Mouse (Mus musculus): ENCODE data around the gene Kin. TPM values are rescaled to one million over a fixed set of nuclear protein-coding genes. Genes with fewer than 3 reads are reported as not detected.

Kin gene
- polyA plus RNA-seq, 1 experiment from 2014 or later, result 34.2 TPM

GRCm38 (mm10) chr2:10130341-10130990, 50.1 kb downstream of the Kin start:
- no peaks in the 10 kb centered on the region for H3K9me3 ChIP-seq (ENCODE audit: control insufficient read depth, low read length)
- no peaks in the 10 kb centered on the region for H3K4me1 ChIP-seq (replicated peaks; ENCODE audit: control insufficient read depth, insufficient read depth, low read length)
- H3K36me3 ChIP-seq (ENCODE audit: control insufficient read depth, insufficient read depth), result no peaks in the 10 kb centered on the region
- H3K4me3 ChIP-seq (replicated peaks; ENCODE audit: low read length), result no peak overlapping the region
- no peak overlapping the region for H3K9ac ChIP-seq (replicated peaks; ENCODE audit: low read depth, low read length)
- no peak for ATAC-seq
- H3K4me2 ChIP-seq (ENCODE audit: low read length), result no peak overlapping the region
- no peak overlapping the region for H3K27ac ChIP-seq (ENCODE audit: low read length)
- 75% methylated on average over 8 of the region's 8 CpGs for WGBS
- no peaks in the 10 kb centered on the region for H3K27me3 ChIP-seq (replicated peaks; ENCODE audit: control insufficient read depth, insufficient read depth, low read length)

GRCm38 (mm10) chr2:10131296-10131695, 50.9 kb downstream of the Kin start, which contains the start of gene Itih2:
Itih2 (minus strand) TSS chr2:10131396.
- no peak within 1 kb of the TSS for H3K9ac ChIP-seq (replicated peaks; ENCODE audit: low read depth, low read length)
- no peak within 1 kb of the TSS for H3K4me2 ChIP-seq (ENCODE audit: low read length)

GRCm38 (mm10) chr2:10132128-10132527, 51.7 kb downstream of the Kin start:
- H3K9me3 ChIP-seq (ENCODE audit: control insufficient read depth, low read length), result no peaks in the 10 kb centered on the region
- H3K4me2 ChIP-seq (ENCODE audit: low read length), result no peak overlapping the region
- H3K4me1 ChIP-seq (replicated peaks; ENCODE audit: control insufficient read depth, insufficient read depth, low read length), result no peaks in the 10 kb centered on the region
- no peak overlapping the region for H3K9ac ChIP-seq (replicated peaks; ENCODE audit: low read depth, low read length)
- H3K4me3 ChIP-seq (replicated peaks; ENCODE audit: low read length), result no peak overlapping the region
- 42% methylated on average over 1 of the region's 1 CpGs for WGBS
- H3K36me3 ChIP-seq (ENCODE audit: control insufficient read depth, insufficient read depth), result no peaks in the 10 kb centered on the region
- H3K27ac ChIP-seq (ENCODE audit: low read length), result no peak overlapping the region
- H3K27me3 ChIP-seq (replicated peaks; ENCODE audit: control insufficient read depth, insufficient read depth, low read length), result no peaks in the 10 kb centered on the region
- ATAC-seq, result peak; percentile 50

More at GRCm38 (mm10) chr2:10131296-10131695, 50.9 kb downstream of the Kin start, which contains the start of gene Itih2:
- Histone ChIP-seq H3K4me3 (replicated peaks; ENCODE audit: low read length) (no peak within 1 kb of the TSS), H3K36me3 (ENCODE audit: control insufficient read depth, insufficient read depth) (no peaks in the 10 kb centered on the region), H3K9me3 (ENCODE audit: control insufficient read depth, low read length) (no peaks in the 10 kb centered on the region), H3K27me3 (replicated peaks; ENCODE audit: control insufficient read depth, insufficient read depth, low read length) (no peaks in the 10 kb centered on the region), H3K4me1 (replicated peaks; ENCODE audit: control insufficient read depth, insufficient read depth, low read length) (no peaks in the 10 kb centered on the region), H3K27ac (ENCODE audit: low read length) (no peak within 1 kb of the TSS)
- 92% methylated on average over 4 of the region's 4 CpGs for WGBS
- no peak for ATAC-seq

- Histone ChIP-seq H3K9me3 (ENCODE audit: control insufficient read depth, low read length) (no peaks in the 10 kb centered on the region), H3K4me3 (replicated peaks; ENCODE audit: low read length) (no peak overlapping the region)
These were observed 53.5 kb downstream of the Kin start for GRCm38 (mm10) chr2:10133941-10134340.

GRCm38 (mm10) chr2:10137320-10137719, 56.9 kb downstream of the Kin start:
- no peaks in the 10 kb centered on the region for H3K27me3 ChIP-seq (replicated peaks; ENCODE audit: control insufficient read depth, insufficient read depth, low read length)
- H3K4me2 ChIP-seq (ENCODE audit: low read length), result no peak overlapping the region
- H3K27ac ChIP-seq (ENCODE audit: low read length), result no peak overlapping the region
- no peaks in the 10 kb centered on the region for H3K4me1 ChIP-seq (replicated peaks; ENCODE audit: control insufficient read depth, insufficient read depth, low read length)
- WGBS, result 83% methylated on average over 2 of the region's 2 CpGs
- no peak overlapping the region for H3K9ac ChIP-seq (replicated peaks; ENCODE audit: low read depth, low read length)
- H3K4me3 ChIP-seq (replicated peaks; ENCODE audit: low read length), result no peak overlapping the region
- H3K36me3 ChIP-seq (ENCODE audit: control insufficient read depth, insufficient read depth), result no peaks in the 10 kb centered on the region
- ATAC-seq, result no peak
- H3K9me3 ChIP-seq (ENCODE audit: control insufficient read depth, low read length), result no peaks in the 10 kb centered on the region

More at GRCm38 (mm10) chr2:10133941-10134340, 53.5 kb downstream of the Kin start:
- Histone ChIP-seq H3K27me3 (replicated peaks; ENCODE audit: control insufficient read depth, insufficient read depth, low read length) (no peaks in the 10 kb centered on the region), H3K36me3 (ENCODE audit: control insufficient read depth, insufficient read depth) (no peaks in the 10 kb centered on the region), H3K4me2 (ENCODE audit: low read length) (no peak overlapping the region), H3K9ac (replicated peaks; ENCODE audit: low read depth, low read length) (no peak overlapping the region), H3K4me1 (replicated peaks; ENCODE audit: control insufficient read depth, insufficient read depth, low read length) (no peaks in the 10 kb centered on the region), H3K27ac (ENCODE audit: low read length) (no peak overlapping the region)
- no peak for ATAC-seq
- 87% methylated on average over 6 of the region's 6 CpGs for WGBS

- no peak overlapping the region for H3K4me2 ChIP-seq (ENCODE audit: low read length)
- H3K4me1 ChIP-seq (replicated peaks; ENCODE audit: control insufficient read depth, insufficient read depth, low read length), result no peaks in the 10 kb centered on the region
- H3K9me3 ChIP-seq (ENCODE audit: control insufficient read depth, low read length), result no peaks in the 10 kb centered on the region
- H3K36me3 ChIP-seq (ENCODE audit: control insufficient read depth, insufficient read depth), result no peaks in the 10 kb centered on the region
- H3K4me3 ChIP-seq (replicated peaks; ENCODE audit: low read length), result no peak overlapping the region
- WGBS, result 72% methylated on average over 5 of the region's 5 CpGs
- no peaks in the 10 kb centered on the region for H3K27me3 ChIP-seq (replicated peaks; ENCODE audit: control insufficient read depth, insufficient read depth, low read length)
- H3K27ac ChIP-seq (ENCODE audit: low read length), result no peak overlapping the region
- ATAC-seq, result no peak
- no peak overlapping the region for H3K9ac ChIP-seq (replicated peaks; ENCODE audit: low read depth, low read length)
These were observed 60.1 kb downstream of the Kin start for GRCm38 (mm10) chr2:10140456-10140855.

Other genes with a start within 250 kb of the Kin start
- not detected in 2 replicates for gene 4930412O13Rik, start 199.3 kb upstream of the Kin start, polyA plus RNA-seq (2015; fragmentation: Nextera tagmentation; extraction: Ambion mirVana)
- not detected in 2 replicates for gene 9230102O04Rik, start 191.1 kb upstream of the Kin start, polyA plus RNA-seq (2015; fragmentation: Nextera tagmentation; extraction: Ambion mirVana)
- gene Gata3, start 190.6 kb upstream of the Kin start, polyA plus RNA-seq (2015; fragmentation: Nextera tagmentation; extraction: Ambion mirVana), result 0.42 and 2.2 TPM in 2 replicates
- 14.3 and 14.5 TPM in 2 replicates for gene Taf3, start 32.0 kb upstream of the Kin start, polyA plus RNA-seq (2015; fragmentation: Nextera tagmentation; extraction: Ambion mirVana)
- 543 and 544 TPM in 2 replicates for gene Atp5c1, start 83 bp upstream of the Kin start, polyA plus RNA-seq (2015; fragmentation: Nextera tagmentation; extraction: Ambion mirVana)
- gene Itih2, start 50.8 kb downstream of the Kin start, polyA plus RNA-seq (2015; fragmentation: Nextera tagmentation; extraction: Ambion mirVana), result 2.1 and 3.8 TPM in 2 replicates
- gene Itih5, start 73.0 kb downstream of the Kin start, polyA plus RNA-seq (2015; fragmentation: Nextera tagmentation; extraction: Ambion mirVana), result 3.7 and 6.0 TPM in 2 replicates

Measured in forebrain, embryonic 16.5 days (tissue).